Mouse (Mus musculus) neural tube, embryonic 14.5 days (tissue): ENCODE measurements at regions not wholly inside any gene's neighbourhood (a gene's known extent, or its start where the extent isn't known, plus 50 kb on each side); places are given as distances from the start of the nearest gene placed in this dataset.

Experiments used
- ATAC-seq: fragments of 200-750 bp; cut with Nextera tagmentation; 2 replicates; pipeline ENCODE4 v1.8.0; 2017; ENCODE audit warnings: low read depth, mild to moderate bottlenecking, moderate TSS enrichment, moderate library complexity
- H3K27ac ChIP-seq: fragments of 300-500 bp; sonication (generic); 2 replicates; pipeline ENCODE4 v1.5.1; 2014; ENCODE audit warnings: low read depth, mild to moderate bottlenecking, control low read depth, low read length, moderate library complexity, mixed read lengths
- H3K27me3 ChIP-seq: fragments of 300-500 bp; sonication (generic); 2 replicates; pipeline ENCODE4 v1.6.1; 2014; ENCODE audit warnings: low read length; ENCODE audit not compliant: control insufficient read depth, insufficient read depth
- H3K36me3 ChIP-seq: fragments of 300-500 bp; sonication (generic); 2 replicates; pipeline ENCODE4 v1.6.1; 2014; ENCODE audit warnings: low read length, mixed read lengths; ENCODE audit not compliant: control insufficient read depth, insufficient read depth
- H3K4me1 ChIP-seq: fragments of 300-500 bp; sonication (generic); 2 replicates; pipeline ENCODE4 v1.6.1; 2014; ENCODE audit warnings: low read length; ENCODE audit not compliant: control insufficient read depth, insufficient read depth
- H3K4me2 ChIP-seq: fragments of 300-500 bp; sonication (generic); 2 replicates; pipeline ENCODE4 v1.6.1; 2014; ENCODE audit warnings: mild to moderate bottlenecking, low read depth, low read length, control low read depth
- H3K4me3 ChIP-seq: fragments of 300-500 bp; sonication (generic); 2 replicates; pipeline ENCODE4 v1.5.1; 2014; ENCODE audit warnings: low read depth, low read length, control low read depth, mixed read lengths
- H3K9ac ChIP-seq: fragments of 300-500 bp; sonication (generic); replicated peaks from 2 replicates; pipeline ENCODE4 v1.6.1; 2014; ENCODE audit warnings: low read depth, mild to moderate bottlenecking, control low read depth, low read length, mixed read lengths
- H3K9me3 ChIP-seq: fragments of 300-500 bp; sonication (generic); 2 replicates; pipeline ENCODE4 v1.6.1; 2016; ENCODE audit warnings: low read length; ENCODE audit not compliant: control insufficient read depth
- WGBS: fragments of 180-500 bp; shearing (Covaris S2); extraction: QIAGEN DNeasy Blood & Tissue Kit; methylation state at CpG from one replicate; pipeline ENCODE4 v1.1.7; 2014; 5-methylcytosine and 5-hydroxymethylcytosine counted together

DNA sequence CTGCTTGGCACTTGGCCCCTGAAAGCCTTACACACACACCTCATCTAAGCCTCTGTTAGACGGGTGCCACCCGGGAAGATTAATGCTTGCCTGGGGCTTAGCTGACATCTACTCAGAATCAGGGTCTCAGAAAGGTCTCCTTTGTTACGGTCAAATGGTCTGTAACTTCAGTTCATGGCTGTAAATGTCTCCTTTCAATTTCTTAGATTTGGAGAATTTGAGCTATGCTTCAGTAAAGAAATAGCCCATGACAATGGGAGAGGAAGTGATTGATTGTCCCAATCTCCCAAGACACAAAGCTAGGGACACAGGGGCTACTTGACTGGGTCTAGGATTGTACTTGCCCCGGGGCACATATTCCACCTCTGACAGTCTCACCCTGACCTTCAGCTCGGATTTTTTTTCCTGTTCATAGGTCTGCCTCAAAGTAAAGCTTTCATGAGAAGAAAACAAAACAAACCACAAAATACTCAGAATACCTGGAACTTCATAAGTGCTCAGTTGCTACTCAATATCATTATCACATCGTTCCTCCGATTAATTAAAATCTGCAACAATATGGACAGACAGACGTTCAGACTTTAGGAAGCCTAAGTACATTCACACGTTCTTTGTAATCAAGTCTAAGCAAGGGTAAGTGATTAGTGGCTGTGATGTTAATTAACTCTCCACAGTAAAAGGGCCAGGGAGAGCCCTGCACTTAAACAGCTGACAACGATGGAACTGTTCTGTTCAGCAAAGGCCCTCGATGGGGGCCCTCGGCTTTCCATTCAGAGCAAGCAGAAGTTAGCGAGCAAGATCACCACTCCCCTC is 132.9 kb upstream of the Slco3a1 start:
- Histone ChIP-seq H3K27ac (no peak overlapping the region), H3K27me3 (no peaks in the 10 kb centered on the region), H3K9ac (no peak overlapping the region), H3K4me3 (no peak overlapping the region), H3K9me3 (no peaks in the 10 kb centered on the region), H3K36me3 (no peaks in the 10 kb centered on the region), H3K4me2 (no peak overlapping the region), H3K4me1 (peaks cover 8% of the 10 kb centered on the region)
- WGBS, result 21% methylated on average over 13 of the region's 13 CpGs
- ATAC-seq, result peak; percentile 92

DNA sequence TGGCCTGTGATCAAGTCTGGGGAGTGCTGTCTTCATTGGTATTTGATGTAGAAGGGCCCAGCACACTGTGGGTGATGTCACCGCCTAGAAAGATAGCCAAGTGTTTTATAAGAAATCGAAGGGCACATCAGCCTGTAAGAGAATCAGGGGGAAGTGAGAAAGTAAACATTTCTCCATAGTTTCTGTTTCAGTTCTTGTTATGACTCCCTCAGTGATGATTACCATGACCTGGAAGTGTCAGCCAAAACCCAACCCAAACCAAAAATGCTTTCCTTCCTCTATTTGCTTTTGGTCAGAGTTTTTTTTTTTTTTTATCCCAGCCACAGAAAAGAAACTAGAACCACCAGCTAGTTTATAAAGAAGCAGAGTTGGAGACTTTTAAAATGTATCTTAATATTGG is 129.4 kb upstream of the Slco3a1 start:
- no peak for ATAC-seq
- H3K4me1 ChIP-seq, result peaks cover 8% of the 10 kb centered on the region
- no peak overlapping the region for H3K4me3 ChIP-seq
- no peaks in the 10 kb centered on the region for H3K36me3 ChIP-seq
- H3K9ac ChIP-seq, result no peak overlapping the region
- H3K27ac ChIP-seq, result no peak overlapping the region
- no peak overlapping the region for H3K4me2 ChIP-seq
- WGBS, result 86% methylated on average over 2 of the region's 2 CpGs
- H3K9me3 ChIP-seq, result no peaks in the 10 kb centered on the region
- no peaks in the 10 kb centered on the region for H3K27me3 ChIP-seq

DNA sequence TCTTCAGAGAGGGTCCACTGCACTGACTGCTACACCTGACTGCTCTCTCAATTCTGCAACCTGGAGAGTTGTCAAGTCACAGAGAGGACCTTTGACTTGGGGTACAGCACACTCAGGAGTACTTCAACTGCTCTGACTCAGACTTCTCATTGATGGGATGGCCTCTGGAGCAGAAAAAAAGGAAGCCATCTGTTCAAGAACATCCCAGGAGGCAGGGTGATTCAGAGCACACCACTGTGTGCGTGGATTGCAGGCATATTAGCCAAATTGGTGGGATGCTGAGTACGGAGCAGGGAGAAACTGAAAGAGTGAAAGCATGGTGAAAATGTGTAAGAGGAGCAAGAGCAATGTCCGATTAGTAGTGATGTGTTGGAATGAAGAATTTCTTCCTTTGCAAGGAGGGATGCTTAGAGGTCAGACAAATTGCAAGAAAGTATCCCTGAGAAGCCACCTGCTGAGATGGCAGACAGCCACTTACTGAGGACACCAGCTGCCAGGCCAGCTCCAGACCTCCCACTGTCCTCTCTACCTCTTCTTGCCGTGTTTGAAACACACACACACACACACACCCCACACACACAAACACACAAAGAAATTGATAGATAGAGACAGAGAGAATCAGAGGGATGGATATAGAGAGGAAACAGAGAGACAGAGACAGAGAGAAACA is 119.2 kb upstream of the Slco3a1 start:
- WGBS, result 67% methylated on average over 4 of the region's 4 CpGs

DNA sequence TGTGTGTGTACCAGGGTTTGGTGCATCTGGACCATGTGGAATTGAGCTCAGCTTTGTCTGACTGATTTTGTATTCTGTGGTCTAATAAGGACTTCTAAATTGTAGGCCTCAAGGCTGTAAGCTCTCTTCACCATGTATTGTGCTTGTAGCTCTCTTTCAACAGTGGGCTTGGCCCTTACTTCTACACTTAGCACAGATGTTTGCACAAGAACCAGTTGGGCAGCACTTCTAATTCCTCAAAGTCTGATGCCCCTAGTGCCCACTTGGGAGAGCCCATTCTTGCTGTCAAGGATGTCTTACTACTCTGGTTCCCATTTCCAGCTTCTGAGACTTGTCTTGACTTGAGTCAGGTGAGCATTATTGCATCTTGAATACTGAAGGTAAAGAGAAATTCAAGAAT is 114.5 kb upstream of the Slco3a1 start:
- no peak overlapping the region for H3K9ac ChIP-seq
- H3K27me3 ChIP-seq, result no peaks in the 10 kb centered on the region
- H3K4me3 ChIP-seq, result no peak overlapping the region
- H3K4me1 ChIP-seq, result no peaks in the 10 kb centered on the region
- no peaks in the 10 kb centered on the region for H3K36me3 ChIP-seq
- H3K9me3 ChIP-seq, result no peaks in the 10 kb centered on the region
- H3K4me2 ChIP-seq, result no peak overlapping the region
- no peak for ATAC-seq
- no peak overlapping the region for H3K27ac ChIP-seq

More for the DNA sequence above, 119.2 kb upstream of the Slco3a1 start:
- no peak overlapping the region for H3K9ac ChIP-seq
- no peaks in the 10 kb centered on the region for H3K36me3 ChIP-seq
- H3K27ac ChIP-seq, result no peak overlapping the region
- H3K4me2 ChIP-seq, result no peak overlapping the region
- H3K4me1 ChIP-seq, result no peaks in the 10 kb centered on the region
- no peak for ATAC-seq
- no peaks in the 10 kb centered on the region for H3K27me3 ChIP-seq
- H3K4me3 ChIP-seq, result no peak overlapping the region
- no peaks in the 10 kb centered on the region for H3K9me3 ChIP-seq

DNA sequence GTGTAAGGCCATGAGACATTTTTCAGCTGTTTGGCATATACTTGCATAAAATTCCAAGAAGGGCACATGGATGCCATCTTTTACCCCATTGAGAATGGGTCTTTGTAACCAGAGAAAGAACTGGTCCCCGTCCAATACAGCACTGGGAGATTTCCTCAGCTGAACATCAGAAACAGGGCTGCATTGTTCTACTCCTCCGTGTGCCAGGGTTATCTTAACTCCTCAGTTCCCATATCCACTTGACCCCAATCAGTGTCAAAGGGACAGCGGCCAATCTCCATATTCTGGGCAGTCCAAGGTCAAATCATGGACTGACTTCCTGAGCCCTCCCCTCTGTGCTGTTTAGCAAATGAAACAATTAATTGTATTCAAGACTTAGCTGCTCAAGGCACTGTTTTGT is 112.5 kb upstream of the Slco3a1 start:
- no peak for ATAC-seq
- H3K27ac ChIP-seq, result no peak overlapping the region
- H3K36me3 ChIP-seq, result no peaks in the 10 kb centered on the region
- WGBS, result 60% methylated on average over 3 of the region's 3 CpGs
- H3K4me3 ChIP-seq, result no peak overlapping the region
- no peaks in the 10 kb centered on the region for H3K4me1 ChIP-seq
- H3K4me2 ChIP-seq, result no peak overlapping the region
- no peak overlapping the region for H3K9ac ChIP-seq
- H3K9me3 ChIP-seq, result no peaks in the 10 kb centered on the region
- no peaks in the 10 kb centered on the region for H3K27me3 ChIP-seq

DNA sequence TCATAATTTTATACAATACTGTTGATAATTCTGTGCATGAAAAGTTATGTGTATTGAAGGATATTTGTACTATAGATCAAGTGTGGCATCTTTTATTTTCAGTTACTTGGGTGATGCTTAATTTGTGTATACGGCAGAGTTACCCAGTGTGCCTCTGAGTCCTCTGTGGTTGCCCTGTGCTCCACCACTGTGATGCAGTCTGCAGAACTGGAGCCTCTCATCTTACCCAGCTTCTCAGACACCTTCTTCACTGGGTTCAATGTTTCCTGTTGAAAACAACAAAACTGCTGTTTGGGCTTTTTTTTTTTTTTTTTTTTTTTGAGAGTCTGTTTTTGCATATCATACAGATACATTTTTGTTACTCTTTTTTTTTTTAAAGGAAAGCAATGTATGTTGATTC is 109.2 kb upstream of the Slco3a1 start:
- no peak for ATAC-seq
- Histone ChIP-seq H3K27me3 (no peaks in the 10 kb centered on the region), H3K9ac (no peak overlapping the region), H3K27ac (no peak overlapping the region), H3K4me3 (no peak overlapping the region), H3K4me1 (no peaks in the 10 kb centered on the region), H3K4me2 (no peak overlapping the region), H3K36me3 (no peaks in the 10 kb centered on the region), H3K9me3 (no peaks in the 10 kb centered on the region)
- WGBS, result 91% methylated on average over 1 of the region's 1 CpGs

DNA sequence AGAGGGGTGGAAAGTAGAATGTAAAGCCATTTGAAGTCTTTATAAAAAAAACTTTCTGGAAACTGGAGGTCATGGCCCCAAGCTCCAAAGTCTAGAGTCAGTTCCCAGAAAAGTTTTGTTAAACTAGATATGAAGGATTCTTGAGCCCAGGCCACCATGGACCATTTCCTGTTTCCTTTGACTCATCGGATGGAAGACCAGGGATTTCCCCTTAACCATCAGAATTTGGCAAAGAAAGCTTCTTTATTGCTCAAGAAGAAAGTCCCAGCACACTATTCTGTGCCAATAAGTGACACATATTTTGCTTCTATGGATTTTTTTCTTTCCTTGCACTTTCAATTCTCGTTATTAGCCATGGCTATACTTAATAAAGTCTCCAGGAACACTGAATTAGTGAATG is 92.7 kb upstream of the Slco3a1 start:
- H3K9me3 ChIP-seq, result no peaks in the 10 kb centered on the region
- no peak overlapping the region for H3K4me2 ChIP-seq
- no peaks in the 10 kb centered on the region for H3K27me3 ChIP-seq
- no peak overlapping the region for H3K27ac ChIP-seq
- no peak for ATAC-seq
- H3K9ac ChIP-seq, result no peak overlapping the region
- WGBS, result 84% methylated on average over 2 of the region's 2 CpGs
- no peaks in the 10 kb centered on the region for H3K4me1 ChIP-seq
- no peaks in the 10 kb centered on the region for H3K36me3 ChIP-seq
- no peak overlapping the region for H3K4me3 ChIP-seq

DNA sequence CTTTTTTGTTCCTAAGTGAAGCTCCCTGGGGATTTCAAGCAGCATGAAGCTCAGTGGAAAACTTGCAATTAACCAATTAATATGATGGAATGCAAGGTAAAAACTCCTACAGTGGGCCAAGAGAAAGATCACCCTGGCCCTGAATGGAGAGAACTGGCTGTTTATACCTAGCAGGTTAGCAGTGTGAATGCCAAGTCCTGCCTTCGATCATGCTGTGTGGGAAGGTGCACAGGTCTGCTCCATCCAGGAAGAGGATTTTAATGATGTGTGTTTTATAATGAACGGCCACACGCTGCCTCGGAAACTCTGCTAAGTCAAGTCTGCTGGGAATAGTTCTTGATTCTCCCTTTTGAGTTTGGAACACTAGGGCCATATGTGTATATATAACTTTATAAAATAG is 85.6 kb upstream of the Slco3a1 start:
- no peak overlapping the region for H3K9ac ChIP-seq
- ATAC-seq, result no peak
- H3K27ac ChIP-seq, result no peak overlapping the region
- no peak overlapping the region for H3K4me3 ChIP-seq
- no peaks in the 10 kb centered on the region for H3K36me3 ChIP-seq
- H3K27me3 ChIP-seq, result no peaks in the 10 kb centered on the region
- H3K4me2 ChIP-seq, result no peak overlapping the region
- WGBS, result 88% methylated on average over 4 of the region's 4 CpGs
- H3K4me1 ChIP-seq, result no peaks in the 10 kb centered on the region
- no peaks in the 10 kb centered on the region for H3K9me3 ChIP-seq

DNA sequence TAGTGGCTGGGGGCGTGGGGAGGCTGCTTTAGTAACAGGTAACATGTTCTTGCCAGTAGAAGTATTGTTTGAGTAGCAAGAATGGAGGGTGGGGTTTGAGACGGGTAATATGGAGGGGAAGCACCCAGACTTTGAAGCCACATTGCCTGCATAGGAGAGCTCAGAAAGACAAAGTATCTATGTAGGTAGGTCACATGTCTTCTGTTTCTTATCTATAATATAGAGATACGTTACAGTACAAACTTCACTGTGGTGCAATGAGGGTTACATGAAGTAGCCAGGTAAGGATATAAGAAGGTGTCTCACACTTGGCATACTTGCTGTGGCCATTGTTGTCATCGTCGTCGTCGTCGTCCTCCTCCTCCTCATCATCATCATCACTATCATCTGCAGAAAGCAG is 77.6 kb upstream of the Slco3a1 start:
- 92% methylated on average over 8 of the region's 8 CpGs for WGBS
- Histone ChIP-seq H3K27me3 (no peaks in the 10 kb centered on the region), H3K36me3 (no peaks in the 10 kb centered on the region), H3K9ac (no peak overlapping the region), H3K4me1 (no peaks in the 10 kb centered on the region), H3K4me2 (no peak overlapping the region), H3K27ac (no peak overlapping the region), H3K9me3 (no peaks in the 10 kb centered on the region), H3K4me3 (no peak overlapping the region)
- no peak for ATAC-seq
